Mouse (Mus musculus) liver, postnatal 0 days (tissue): ENCODE data around the gene Rhoc.

Source experiments
- CTCF ChIP-seq: sonication (generic); IDR thresholded peaks from 2 replicates; pipeline ENCODE4 v1.5.1; 2016; ENCODE audit warnings: antibody characterized with exemption, low read depth
- EP300 ChIP-seq: IDR thresholded peaks from 2 replicates; pipeline ENCODE4 v1.6.1; 2016; ENCODE audit warnings: antibody characterized with exemption, low read depth, mild to moderate bottlenecking

- TF ChIP-seq CTCF (no peak), EP300 (no peak)
Observed at GRCm38 (mm10) chr3:104767716-104768115, 20.5 kb upstream of the Rhoc start.
